Mouse (Mus musculus) erythroblast, adult 5-6 weeks (primary cell): Measurements from ENCODE around the gene Tulp4. TPM values are rescaled to one million over a fixed set of nuclear protein-coding genes. Genes with fewer than 3 reads are reported as not detected.

Experiments
- ATAC-seq: replicated peaks from 2 replicates; pipeline ENCODE4 v1.8.0; 2016; ENCODE audit warnings: moderate number of reproducible peaks, mild to moderate bottlenecking, moderate TSS enrichment, inconsistent platforms; ENCODE audit not compliant: poor library complexity, low FRiP score, severe bottlenecking
- total RNA-seq, 2 experiments: library from RNA; stranded (forward) in 1 of 2; stranded (reverse) in 1 of 2; fragments of 150-400 nt in 1 of 2; fragments of 200-764, 138-1000 nt in 1 of 2; gene quantifications; 2 replicates each; pipeline versions ENCODE4 v1.2.3 to v1.2.4; 2015 to 2017; ENCODE audit warnings: low replicate concordance in 2 of 2

Tulp4 gene
- total RNA-seq (2015; ENCODE audit: low replicate concordance) (0.77 and 4.4 TPM in 2 replicates), total RNA-seq (2017; ENCODE audit: low replicate concordance) (3.9 and 4.3 TPM in 2 replicates)

DNA sequence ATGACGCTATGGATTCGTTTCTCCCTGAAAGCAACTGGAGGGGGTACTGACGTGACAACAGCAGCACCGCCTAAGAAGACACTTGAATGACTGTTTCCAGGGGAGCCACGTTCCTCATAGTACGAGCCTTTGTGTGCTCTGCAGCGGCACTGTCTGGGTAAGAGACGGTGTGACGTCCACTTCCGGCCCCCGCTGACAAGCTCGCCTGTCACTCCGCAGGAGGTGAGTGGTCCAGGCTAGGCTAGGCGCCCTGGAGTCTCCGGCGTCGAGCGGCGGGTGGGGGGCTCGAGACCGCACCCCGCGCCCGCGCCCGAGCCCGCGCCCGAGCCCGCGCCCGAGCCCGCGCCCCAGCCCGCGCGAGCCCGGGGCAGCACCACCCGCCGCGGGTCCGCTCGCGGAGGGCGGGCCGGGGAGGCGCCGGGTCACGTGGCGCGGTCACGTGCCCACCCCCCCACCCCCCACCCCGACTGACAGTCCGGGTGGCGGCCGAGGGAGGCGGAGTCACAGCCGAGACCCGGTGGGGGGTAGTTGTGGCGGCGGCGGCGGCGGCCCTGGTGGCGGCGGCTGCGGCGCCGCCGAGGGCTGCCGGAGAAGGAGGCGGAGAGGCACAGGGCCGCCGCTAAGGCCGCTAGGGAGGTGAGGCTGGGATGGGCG is at the start of gene Tulp4:
Gene Tulp4, plus strand, starts transcription at position 77 of the 654 bp plus-strand sequence.
- ATAC-seq, result peak; percentile 65

DNA sequence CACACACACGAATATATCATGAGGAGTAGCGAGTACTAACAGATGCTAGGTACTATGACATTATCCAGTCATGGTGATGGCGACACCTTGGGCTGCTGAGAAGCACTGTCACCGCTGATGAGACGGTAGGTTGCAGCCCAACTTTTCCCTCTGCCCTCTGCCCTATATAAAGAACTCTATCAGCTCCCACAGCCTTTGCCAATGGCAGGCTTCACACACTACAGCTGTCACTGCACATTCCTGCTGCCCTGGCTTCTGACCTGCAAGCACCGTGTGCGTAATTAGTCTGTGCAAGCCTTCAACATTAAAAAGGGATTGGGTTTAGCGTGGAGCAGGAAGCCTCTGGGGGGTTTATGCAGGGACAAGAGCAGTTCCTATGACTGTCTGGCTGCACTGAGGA is 43.4 kb upstream of the Tulp4 start:
- ATAC-seq, result no peak

DNA sequence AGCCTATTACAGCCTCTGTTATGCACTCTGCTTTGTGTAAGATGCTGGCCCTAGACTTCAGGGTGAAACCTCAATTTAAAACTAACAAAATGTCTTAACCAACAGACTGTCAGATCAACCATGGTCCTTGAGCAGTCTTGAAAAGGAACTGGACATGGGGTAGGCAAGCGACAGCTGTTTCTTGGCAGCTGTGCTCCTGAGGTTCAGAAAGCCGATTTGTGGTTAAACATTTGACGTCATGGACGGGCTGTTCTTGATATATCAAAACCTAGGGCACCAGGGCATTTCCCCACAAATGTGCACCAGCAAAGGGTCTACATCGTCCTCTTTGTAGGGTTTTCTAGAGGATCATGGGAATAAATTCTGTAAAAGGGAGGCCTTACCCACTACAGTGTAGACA is 42.7 kb upstream of the Tulp4 start:
- no peak for ATAC-seq

DNA sequence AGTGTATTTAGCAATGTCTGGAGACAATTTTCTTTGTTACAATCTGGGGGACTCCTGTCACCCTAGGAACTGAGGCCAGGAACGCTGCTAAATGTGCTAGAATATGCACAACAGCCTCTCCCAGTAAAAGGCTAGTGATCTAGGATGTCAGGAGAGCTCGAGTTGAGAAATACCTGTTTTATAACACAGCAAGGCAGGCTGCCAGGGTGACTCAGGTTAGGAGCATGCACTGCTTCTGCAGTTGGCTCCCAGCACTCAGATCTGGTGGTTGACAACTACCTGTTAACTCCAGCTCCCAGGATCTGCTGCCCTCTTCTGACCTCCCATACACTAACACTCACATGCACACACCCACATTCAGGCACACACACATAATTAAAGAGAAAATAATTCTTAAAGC is 40.2 kb upstream of the Tulp4 start:
- no peak for ATAC-seq

DNA sequence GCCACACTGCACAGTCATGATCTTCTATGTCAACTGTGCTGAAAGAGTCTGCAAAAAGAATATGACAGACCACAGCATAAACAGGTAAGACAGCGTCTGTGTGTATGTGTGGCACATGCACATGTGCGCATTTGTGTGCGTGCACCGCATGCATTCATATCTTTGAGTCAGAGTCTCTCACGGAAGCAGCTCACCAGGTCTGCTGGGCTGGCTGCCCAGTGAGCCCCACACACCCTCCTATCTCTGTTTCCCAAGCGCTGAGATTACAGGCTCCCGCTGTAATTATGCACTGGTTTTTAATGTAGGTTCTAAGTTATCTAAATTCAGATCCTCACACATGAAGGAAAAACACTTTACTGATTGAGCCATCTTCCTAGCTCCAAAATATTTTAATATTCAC is 38.6 kb upstream of the Tulp4 start:
- ATAC-seq, result no peak

DNA sequence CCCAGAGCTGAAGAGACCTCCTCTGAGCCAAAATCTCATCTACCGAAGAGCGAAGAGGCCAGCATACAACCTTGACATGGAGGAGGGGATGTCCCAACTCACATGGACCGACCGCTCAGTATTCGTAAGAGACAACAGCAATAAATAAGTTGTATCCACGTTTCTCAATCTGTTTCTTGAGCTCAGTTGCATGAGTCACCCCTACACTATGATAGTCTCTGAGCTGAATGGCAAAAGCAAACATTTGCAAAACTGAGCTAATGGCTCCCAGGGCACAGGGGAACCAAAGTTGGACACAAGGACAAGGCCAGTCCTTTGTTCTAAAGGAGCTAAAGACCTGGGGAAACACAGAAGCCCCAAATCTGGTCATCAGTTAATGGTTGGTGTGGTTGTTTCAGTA is 36.4 kb upstream of the Tulp4 start:
- ATAC-seq, result no peak

DNA sequence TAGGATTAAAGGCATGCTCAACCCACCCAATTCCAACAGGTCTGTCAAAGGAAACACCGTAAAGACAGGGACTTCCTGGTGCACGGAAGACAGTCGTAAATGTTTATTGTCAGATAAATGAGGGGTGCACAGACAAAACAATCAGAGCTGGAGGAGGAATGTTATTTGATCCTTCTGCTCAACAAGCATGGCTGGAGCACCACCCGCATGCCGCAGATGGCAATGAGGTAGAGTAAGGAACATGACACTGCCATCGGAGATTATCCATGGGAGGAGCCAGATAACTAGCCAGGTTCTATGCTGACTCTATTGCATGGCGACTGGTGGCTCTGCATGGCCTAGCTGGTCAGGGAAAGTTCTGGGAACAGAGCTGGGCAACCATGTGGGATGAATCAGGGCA is 32.8 kb upstream of the Tulp4 start:
- no peak for ATAC-seq

DNA sequence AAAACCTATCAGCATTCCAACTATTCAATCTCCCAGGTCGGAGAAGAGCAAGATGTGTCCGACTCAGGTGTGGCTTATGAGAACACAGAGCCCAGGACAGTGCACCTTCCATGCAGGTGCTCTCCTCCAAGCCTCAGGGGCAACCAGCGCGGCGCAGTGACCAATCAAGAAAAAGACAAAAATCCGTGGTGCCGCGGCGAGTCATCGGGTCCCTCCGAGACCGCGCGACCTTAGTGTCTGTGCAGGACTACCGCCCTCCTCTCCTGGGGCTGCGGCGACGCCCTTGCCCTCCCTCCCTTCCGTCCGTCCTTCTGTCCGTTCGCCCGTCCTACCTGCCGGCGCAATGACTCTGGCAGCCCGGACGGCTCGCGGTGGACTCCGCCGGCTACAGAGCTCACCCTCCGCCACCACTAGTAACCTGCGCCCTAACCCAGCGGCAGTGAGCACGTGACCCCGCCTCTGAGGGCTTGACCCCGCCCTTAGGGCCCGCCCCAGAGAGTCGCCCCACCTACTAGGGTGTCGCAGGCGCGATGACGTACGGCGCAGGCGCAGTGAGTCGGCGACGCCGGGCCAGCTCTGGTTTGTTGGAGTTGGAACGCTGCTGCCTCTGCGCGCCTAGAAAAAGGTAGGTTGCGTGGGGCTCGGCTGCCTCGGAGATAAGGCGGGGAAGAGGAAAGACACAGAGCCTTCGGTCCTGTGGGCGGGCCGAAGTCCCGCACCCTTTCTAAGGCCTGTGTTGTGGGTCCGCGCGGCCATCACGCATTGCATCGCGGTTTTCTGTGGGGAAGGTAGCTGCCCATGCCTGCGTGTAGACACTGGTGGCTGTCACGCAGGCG is 26.7 kb upstream of the Tulp4 start, which contains the start of the genes Serac1 and Gtf2h5:
Gene Serac1, minus strand, starts transcription at position 455 of the 836 bp plus-strand sequence.
Gene Gtf2h5, plus strand, starts transcription at position 500 of the 836 bp plus-strand sequence.
- ATAC-seq, result peak; percentile 97

DNA sequence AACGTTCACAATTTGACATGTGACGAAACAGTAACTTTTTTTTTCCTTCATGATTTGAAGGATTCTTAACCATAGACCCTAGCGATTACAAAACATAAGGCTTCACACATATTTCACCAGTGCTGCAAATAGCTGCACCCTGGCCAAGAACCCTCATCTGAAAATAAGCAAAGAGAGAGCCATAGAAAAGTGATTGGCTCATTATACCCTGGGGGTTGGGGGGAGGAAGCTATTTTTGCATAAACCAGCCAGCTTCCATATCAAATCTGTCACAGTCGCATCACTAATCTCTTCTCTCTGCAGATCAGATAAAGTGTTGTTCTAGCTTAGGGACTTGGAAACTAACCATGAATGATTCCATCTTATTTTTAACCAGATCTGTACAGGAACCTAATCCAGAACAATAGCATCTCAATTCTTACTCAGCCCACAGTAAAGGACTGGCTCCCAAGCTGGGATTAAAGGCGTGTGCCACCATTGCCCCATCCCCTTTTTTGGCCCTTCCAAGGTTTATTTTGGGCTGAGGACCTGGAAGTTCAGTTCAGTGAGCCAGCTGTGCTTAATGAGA is 22.8 kb upstream of the Tulp4 start:
- no peak for ATAC-seq

DNA sequence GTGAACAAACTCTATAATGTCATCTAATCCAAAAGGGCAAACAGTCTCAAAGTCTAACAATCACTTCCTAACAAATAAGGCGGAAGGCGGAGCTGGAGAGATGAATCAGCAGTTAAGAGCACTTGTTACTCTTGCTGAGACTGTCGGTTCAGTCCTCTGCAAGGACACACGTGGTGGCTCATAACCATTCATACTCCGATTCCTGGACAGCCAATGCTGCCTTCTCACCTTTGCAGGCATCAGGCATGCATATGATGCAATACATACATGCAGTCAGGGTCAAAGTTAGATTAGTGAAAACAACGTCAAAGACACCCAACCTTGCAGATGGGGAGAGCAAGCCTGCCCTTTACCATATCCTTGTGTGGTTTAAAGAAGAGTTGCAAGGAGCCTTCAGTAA is 14.6 kb upstream of the Tulp4 start:
- no peak for ATAC-seq

DNA sequence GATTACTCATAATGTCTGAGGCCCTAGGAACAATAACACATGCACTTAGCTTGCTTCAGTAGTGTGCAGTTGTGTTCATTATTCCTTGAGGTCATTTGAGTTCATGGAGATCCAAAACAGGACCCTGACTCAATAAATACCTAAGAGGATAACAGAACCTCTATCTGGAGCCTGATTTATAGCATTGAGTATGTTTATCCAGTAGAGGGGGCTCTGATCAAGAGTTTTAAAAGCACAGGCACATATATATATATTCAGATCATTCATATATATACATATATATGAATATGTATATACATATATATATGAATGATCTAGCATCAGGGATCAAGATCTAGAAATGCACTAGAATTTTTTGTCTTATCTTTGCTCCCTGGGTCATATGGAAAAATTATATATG is 10.7 kb upstream of the Tulp4 start:
- ATAC-seq, result no peak

DNA sequence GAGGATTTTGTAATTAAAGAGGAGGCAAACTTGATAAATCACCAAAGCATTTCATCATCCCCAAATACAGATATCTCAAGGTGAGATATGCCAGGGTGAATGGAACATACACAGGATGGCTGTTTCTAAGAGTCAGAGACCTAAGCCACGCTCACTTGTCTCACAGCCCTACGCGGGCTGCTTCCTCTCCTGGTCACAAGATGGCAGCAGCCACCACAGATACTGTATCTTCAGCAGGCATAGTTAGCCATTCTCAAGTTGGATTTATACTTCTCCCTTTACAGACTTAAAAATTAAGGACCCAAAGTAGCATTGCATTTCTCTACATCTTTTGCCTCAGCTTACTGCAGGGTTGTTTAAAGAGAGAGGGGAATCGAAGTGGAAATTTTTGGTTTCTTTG is 8.4 kb upstream of the Tulp4 start:
- no peak for ATAC-seq

DNA sequence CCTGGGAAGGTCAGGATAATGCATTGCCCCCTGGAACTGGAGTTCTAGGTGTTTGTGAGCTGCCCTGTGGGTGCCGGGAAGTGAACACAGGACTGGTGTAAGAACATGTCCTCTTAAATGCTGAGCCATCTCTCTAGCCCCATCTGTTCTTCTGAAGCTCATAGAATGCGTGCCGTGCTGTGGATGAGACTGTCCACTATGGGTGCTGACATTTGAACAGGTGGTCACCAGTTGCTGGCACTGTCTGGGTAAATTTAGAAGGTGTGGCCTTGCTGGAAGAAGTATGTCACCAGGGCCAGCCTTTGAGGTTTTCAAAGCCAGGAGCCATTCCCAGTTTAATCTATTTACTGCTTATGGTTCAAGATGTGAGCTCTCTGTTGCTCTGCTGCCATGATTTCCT is 4.0 kb upstream of the Tulp4 start:
- ATAC-seq, result no peak

DNA sequence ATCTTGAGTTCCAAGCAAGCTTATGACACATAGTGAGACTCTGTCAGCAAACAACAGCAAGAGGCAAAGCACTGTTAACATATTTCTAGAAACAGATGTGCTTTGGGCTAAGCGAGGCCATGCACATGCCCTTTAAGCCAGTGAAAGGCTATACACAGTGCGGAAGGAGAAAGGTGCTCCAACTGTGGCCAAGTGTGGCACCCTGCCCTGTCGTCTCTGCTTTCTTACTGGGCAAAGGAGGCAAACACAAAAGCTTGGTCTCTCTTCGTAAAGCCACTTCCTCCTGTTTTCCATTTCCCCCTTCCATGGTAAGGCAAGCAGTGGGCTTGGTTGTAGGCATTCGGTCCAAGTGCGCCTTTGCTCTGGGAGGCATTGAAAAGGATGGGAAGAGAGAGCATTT is 2.7 kb upstream of the Tulp4 start:
- ATAC-seq, result no peak

DNA sequence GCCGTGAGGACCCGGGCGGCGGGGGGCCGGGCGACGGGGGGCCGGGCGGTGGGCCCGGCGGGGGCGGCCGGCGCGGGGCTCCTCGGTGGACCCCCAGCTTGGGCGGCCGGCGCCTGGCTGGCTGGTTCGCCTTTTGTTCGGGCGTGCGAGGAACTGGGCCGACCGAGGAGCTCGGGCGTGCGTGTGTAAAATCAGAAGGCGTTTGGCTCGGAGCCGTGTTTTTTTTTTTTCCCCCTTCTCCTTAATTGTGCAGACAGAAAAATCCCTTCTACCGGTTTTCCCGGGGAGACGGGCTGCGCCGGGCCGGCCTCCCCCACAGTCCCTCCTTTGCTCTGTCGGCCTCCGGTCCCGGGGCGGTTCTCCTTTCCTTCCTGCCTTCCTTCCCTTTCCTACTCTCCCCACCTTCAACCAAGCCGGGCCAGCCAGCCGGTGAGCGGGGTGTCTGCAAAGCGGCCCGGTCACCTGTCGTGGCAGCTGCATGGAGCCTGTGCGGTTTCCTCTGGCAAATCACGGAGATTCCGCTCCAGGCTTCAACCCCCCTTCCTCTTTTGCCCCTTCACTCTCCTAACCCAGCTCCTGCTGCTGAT is 871 bp downstream of the Tulp4 start:
- no peak for ATAC-seq

DNA sequence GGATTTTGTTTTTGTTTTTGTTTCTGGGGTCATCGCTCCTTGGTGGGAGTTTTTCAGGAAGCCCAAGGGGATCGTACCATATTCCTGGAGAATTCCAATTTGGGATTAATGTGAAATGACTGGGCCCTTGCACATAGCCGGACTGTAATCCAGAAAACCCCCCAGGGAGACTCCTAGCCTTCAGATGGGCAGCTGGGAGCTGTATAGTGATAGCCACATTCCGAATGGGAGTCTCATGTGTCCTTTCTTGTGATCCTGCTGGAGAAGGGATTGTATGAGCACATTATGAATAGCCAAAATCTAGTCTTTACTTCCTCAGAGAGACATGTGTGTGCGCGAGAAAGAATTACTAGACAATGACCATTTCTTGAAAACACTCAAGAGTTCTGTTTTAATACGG is 1.9 kb downstream of the Tulp4 start:
- ATAC-seq, result no peak

DNA sequence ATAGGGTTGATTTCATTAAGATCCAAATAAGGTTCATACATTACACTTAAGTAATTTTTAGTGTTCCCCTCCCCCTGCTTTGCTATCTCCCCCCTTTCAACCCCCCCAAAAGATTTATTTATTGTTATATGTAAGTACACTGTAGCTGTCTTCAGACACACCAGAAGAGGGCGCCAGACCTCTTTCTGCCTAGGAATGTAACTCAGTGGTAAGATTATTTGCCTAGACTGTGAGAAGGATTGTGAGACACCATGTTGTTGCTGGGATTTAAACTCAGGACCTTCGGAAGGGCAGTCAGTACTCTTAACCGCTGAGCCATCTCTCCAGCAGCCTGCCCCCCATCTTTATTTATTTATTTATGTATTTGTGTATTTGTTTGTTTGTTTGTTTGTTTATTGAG is 4.7 kb downstream of the Tulp4 start:
- ATAC-seq, result no peak

DNA sequence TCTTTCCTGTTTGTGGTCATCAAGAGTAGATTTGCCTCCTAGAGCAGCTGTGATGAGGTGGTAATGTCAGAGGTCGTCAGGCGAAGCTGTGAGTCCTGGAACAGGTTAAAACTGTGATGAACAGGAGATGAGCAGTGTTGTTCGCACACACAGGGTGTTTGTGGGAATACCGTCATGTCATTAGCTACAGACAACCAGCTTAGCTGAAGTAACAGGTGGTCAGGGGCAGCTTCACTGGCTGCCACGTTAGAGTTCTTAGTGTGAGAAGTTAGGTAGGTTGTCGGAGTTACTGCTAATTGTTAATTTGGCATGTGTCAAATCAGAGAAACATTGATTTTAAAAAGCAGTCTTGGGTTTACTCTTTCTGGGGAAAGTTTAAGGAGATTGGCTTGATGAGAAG is 7.4 kb downstream of the Tulp4 start:
- ATAC-seq, result no peak

DNA sequence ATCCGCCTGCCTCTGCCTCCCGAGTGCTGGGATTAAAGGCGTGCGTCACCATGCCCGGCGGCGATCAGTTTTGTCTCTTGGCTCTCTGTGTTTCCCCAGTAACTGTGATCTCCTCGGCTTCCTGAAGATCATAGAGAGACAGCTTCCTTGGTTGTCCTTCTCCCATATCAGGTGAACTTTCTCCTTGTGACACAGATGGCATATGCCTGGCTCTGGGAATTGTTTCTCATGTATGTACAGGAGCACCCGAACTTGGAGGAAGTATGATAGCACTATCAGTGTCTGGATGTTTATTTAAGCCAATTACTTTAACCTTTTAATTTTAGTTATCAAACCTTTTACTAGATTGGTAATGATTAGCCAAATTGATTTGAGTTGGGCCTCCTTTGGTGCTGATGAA is 8.8 kb downstream of the Tulp4 start:
- no peak for ATAC-seq

DNA sequence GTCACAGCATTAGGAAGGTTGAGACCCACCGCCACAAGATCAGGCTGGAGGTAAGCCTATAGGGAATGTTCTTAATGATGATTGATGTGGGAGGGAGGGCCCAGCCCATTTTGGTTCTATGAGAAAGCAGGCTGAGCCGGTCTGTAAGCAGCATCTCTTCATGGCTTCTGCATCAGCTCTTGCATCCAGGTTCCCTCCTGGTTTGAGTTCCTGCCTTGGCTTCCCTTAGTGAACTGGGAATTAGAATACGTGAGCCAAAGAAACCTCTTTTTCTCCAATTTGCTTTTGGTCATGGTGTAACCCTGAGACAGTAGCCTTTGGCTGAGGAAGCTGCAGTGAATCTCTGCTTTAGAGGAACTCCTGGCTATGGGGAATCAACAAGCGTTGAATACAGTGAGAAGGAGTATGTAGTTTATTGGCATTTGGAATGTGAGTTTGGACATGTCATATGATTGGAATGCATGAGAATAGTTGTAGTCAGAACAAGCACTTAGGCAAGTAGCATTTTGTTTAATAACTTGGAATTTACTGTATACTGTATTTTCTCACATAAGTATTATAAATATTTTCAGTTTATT is 11.0 kb downstream of the Tulp4 start:
- ATAC-seq, result no peak
